Mouse (Mus musculus): ENCODE data around the gene Ube2d3. TPM values are rescaled to one million over a fixed set of nuclear protein-coding genes. Genes with fewer than 3 reads are reported as not detected.

Ube2d3 gene
- total and polyA plus RNA-seq, 3 experiments, result 285 to 416 (median 357) TPM

GRCm38 (mm10) chr3:135402201-135402658, 35.7 kb upstream of the Ube2d3 start:
- peaks cover 1% of the 10 kb centered on the region for H3K4me1 ChIP-seq (ENCODE audit: control insufficient read depth, insufficient read depth, low read length)
- intact Hi-C loops (cut with DNase I), result loop anchor here (1.0 to 5.0 kb wide), 8 partner anchors 21 to 329 kb away; partner anchors contain the start of genes Bdh2, Cisd2 and Manba
- TF ChIP-seq POLR2A (IDR thresholded peaks at IDR 0.05; ENCODE audit: insufficient read depth, low read depth, low read length) (no peak), CTCF (IDR thresholded peaks at IDR 0.05) (peak; percentile 95), EP300 (IDR thresholded peaks at IDR 0.05; ENCODE audit: insufficient read depth, low read depth, low read length) (peak; percentile 94)
- no peak overlapping the region; the same call in 1 of the 2 replicates for H3K27ac ChIP-seq
- DNase-seq, result peak; percentile 89 to 91
- no peak overlapping the region for H3K9ac ChIP-seq (ENCODE audit: low read depth, low read length)
- H3K27me3 ChIP-seq (ENCODE audit: control insufficient read depth, insufficient read depth, low read length), result no peaks in the 10 kb centered on the region
- H3K36me3 ChIP-seq (ENCODE audit: control insufficient read depth, insufficient read depth, low read length), result no peaks in the 10 kb centered on the region
- 2% methylated on average over 10 of the region's 10 CpGs for WGBS
- no peak overlapping the region for H3K4me3 ChIP-seq
- no peaks in the 10 kb centered on the region for H3K79me2 ChIP-seq (replicated peaks; ENCODE audit: control insufficient read depth, insufficient read depth, low read length)

GRCm38 (mm10) chr3:135403211-135403610, 34.7 kb upstream of the Ube2d3 start:
- DNase-seq, result no peak
- no peak overlapping the region for H3K9ac ChIP-seq (ENCODE audit: low read depth, low read length)
- intact Hi-C loops (cut with DNase I), result loop anchor here (2.0 to 5.0 kb wide), 7 partner anchors 20 to 328 kb away; partner anchors contain the start of genes Bdh2, Cisd2 and Manba
- H3K27me3 ChIP-seq (ENCODE audit: control insufficient read depth, insufficient read depth, low read length), result no peaks in the 10 kb centered on the region
- no peaks in the 10 kb centered on the region for H3K79me2 ChIP-seq (replicated peaks; ENCODE audit: control insufficient read depth, insufficient read depth, low read length)
- H3K4me3 ChIP-seq, result no peak overlapping the region
- no peak overlapping the region for H3K27ac ChIP-seq
- no peaks in the 10 kb centered on the region for H3K36me3 ChIP-seq (ENCODE audit: control insufficient read depth, insufficient read depth, low read length)
- TF ChIP-seq POLR2A (IDR thresholded peaks at IDR 0.05; ENCODE audit: insufficient read depth, low read depth, low read length) (no peak), CTCF (IDR thresholded peaks at IDR 0.05) (no peak), EP300 (IDR thresholded peaks at IDR 0.05; ENCODE audit: insufficient read depth, low read depth, low read length) (no peak)
- H3K4me1 ChIP-seq (ENCODE audit: control insufficient read depth, insufficient read depth, low read length), result peaks cover 1% of the 10 kb centered on the region
- WGBS, result 92% methylated on average over 9 of the region's 9 CpGs

DNA sequence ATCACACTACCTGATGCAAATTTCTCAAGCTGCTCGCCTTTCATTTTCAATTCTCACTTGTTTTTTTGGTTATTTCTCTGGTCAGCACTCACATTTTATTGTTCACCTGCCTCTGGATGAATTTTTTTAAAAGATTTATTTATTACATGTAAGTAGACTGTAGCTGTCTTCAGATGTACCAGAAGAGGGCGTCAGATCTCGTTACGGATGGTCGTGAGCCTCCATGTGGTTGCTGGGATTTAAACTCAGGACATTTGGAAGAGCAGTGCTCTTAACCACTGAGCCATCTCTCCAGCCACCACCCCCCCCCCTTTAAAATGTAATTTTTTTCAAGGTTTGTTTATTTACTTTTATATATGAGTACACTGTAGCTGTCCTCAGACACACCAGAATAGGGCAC, 34.1 kb upstream of the Ube2d3 start:
- intact Hi-C loops (cut with DNase I), result loop anchor here (2.0 to 5.0 kb wide), 7 partner anchors 19 to 327 kb away; partner anchors contain the start of genes Bdh2, Cisd2 and Manba
- Histone ChIP-seq H3K4me1 (ENCODE audit: control insufficient read depth, insufficient read depth, low read length) (peaks cover 1% of the 10 kb centered on the region), H3K9ac (ENCODE audit: low read depth, low read length) (no peak overlapping the region), H3K36me3 (ENCODE audit: control insufficient read depth, insufficient read depth, low read length) (no peaks in the 10 kb centered on the region), H3K79me2 (replicated peaks; ENCODE audit: control insufficient read depth, insufficient read depth, low read length) (no peaks in the 10 kb centered on the region), H3K4me3 (no peak overlapping the region), H3K27ac (no peak overlapping the region), H3K27me3 (ENCODE audit: control insufficient read depth, insufficient read depth, low read length) (no peaks in the 10 kb centered on the region)
- WGBS, result 58% methylated on average over 5 of the region's 5 CpGs
- peak; percentile 39 for TF ChIP-seq CTCF (IDR thresholded peaks at IDR 0.05)
- no peak for TF ChIP-seq EP300 (IDR thresholded peaks at IDR 0.05; ENCODE audit: insufficient read depth, low read depth, low read length)
- no peak for DNase-seq

DNA sequence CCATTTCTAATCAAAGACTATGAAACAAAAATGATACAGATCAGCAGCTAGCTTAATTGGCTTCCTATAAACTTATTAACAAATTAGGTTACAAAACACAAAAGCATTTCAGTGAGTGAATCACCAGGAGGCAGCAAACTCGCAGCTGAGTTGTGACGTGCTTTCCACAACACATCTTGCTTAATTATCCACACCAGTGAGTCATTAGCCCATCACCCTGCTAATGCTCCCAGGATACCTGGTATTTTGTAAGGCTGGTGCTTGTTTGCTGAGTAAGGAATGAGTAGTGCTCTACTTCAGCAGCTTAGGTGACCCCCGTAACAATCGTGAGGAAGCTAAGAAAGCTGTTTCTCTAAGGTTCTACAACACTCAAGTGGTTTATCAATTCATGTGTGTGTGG, 33.4 kb upstream of the Ube2d3 start:
- Histone ChIP-seq H3K36me3 (ENCODE audit: control insufficient read depth, insufficient read depth, low read length) (no peaks in the 10 kb centered on the region), H3K79me2 (replicated peaks; ENCODE audit: control insufficient read depth, insufficient read depth, low read length) (no peaks in the 10 kb centered on the region), H3K4me1 (ENCODE audit: control insufficient read depth, insufficient read depth, low read length) (peaks cover 1% of the 10 kb centered on the region), H3K4me3 (no peak overlapping the region), H3K27ac (no peak overlapping the region), H3K9ac (ENCODE audit: low read depth, low read length) (no peak overlapping the region), H3K27me3 (ENCODE audit: control insufficient read depth, insufficient read depth, low read length) (no peaks in the 10 kb centered on the region)
- intact Hi-C loops (cut with DNase I), result loop anchor here (5.0 kb wide), 3 partner anchors 83 to 308 kb away; partner anchors contain the start of genes Bdh2 and Manba
- WGBS, result 72% methylated on average over 4 of the region's 4 CpGs
- no peak for DNase-seq
- TF ChIP-seq CTCF (IDR thresholded peaks at IDR 0.05), result 0 out of 2 replicates have a peak, but pooled peaks have one; percentile 15
- no peak for TF ChIP-seq POLR2A (IDR thresholded peaks at IDR 0.05; ENCODE audit: insufficient read depth, low read depth, low read length)

- TF ChIP-seq POLR2A (IDR thresholded peaks at IDR 0.05; ENCODE audit: insufficient read depth, low read depth, low read length) (no peak), CTCF (IDR thresholded peaks at IDR 0.05) (no peak), EP300 (IDR thresholded peaks at IDR 0.05; ENCODE audit: insufficient read depth, low read depth, low read length) (no peak)
- WGBS, result 49% methylated on average over 9 of the region's 9 CpGs
- Histone ChIP-seq H3K27ac (no peak overlapping the region), H3K4me1 (ENCODE audit: control insufficient read depth, insufficient read depth, low read length) (peaks cover 1% of the 10 kb centered on the region; the same call in 1 of the 2 replicates), H3K36me3 (ENCODE audit: control insufficient read depth, insufficient read depth, low read length) (peaks cover under 1% of the 10 kb centered on the region; the same call in 1 of the 2 replicates), H3K4me3 (no peak overlapping the region), H3K79me2 (replicated peaks; ENCODE audit: control insufficient read depth, insufficient read depth, low read length) (no peaks in the 10 kb centered on the region), H3K9ac (ENCODE audit: low read depth, low read length) (no peak overlapping the region), H3K27me3 (ENCODE audit: control insufficient read depth, insufficient read depth, low read length) (no peaks in the 10 kb centered on the region)
- intact Hi-C loops (cut with DNase I), result no loop called here
- no peak for DNase-seq
Measured at GRCm38 (mm10) chr3:135407351-135407750, 30.6 kb upstream of the Ube2d3 start.

DNA sequence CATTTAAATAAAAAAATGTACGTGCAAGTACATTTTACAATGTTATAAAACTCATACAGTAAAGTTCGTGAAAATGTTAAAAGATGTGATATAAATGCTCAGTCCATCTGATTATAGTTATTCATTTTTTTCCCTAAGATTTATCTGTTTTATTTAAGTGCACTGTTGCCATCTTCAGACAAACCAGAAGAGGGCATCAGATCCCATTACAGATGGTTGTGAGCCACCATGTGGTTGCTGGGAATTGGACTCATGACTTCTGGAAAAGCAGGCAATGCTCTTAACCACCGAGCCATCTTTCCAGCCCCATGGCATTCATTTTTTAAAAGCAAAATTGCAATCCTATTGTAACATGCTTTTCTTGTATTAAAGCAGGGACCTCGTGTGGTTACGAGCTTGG, 28.7 kb upstream of the Ube2d3 start:
- H3K4me1 ChIP-seq (ENCODE audit: control insufficient read depth, insufficient read depth, low read length), result peaks cover 5% of the 10 kb centered on the region
- H3K27ac ChIP-seq, result no peak overlapping the region
- no peak overlapping the region for H3K4me3 ChIP-seq
- DNase-seq, result no peak
- 0 out of 2 replicates have a peak, but pooled peaks cover 3% of the 10 kb centered on the region for H3K79me2 ChIP-seq (replicated peaks; ENCODE audit: control insufficient read depth, insufficient read depth, low read length)
- no peaks in the 10 kb centered on the region for H3K27me3 ChIP-seq (ENCODE audit: control insufficient read depth, insufficient read depth, low read length)
- H3K36me3 ChIP-seq (ENCODE audit: control insufficient read depth, insufficient read depth, low read length), result peaks cover 9% of the 10 kb centered on the region; the same call in 1 of the 2 replicates
- H3K9ac ChIP-seq (ENCODE audit: low read depth, low read length), result no peak overlapping the region
- TF ChIP-seq EP300 (IDR thresholded peaks at IDR 0.05; ENCODE audit: insufficient read depth, low read depth, low read length) (no peak), CTCF (IDR thresholded peaks at IDR 0.05) (peak; percentile 46), POLR2A (IDR thresholded peaks at IDR 0.05; ENCODE audit: insufficient read depth, low read depth, low read length) (no peak)
- intact Hi-C loops (cut with DNase I), result no loop called here
- WGBS, result 99% methylated on average over 5 of the region's 5 CpGs

All from heart, adult 2 months (tissue).